ENCODE assay signal across 21 mouse cellular contexts in the genomic region with DNA sequence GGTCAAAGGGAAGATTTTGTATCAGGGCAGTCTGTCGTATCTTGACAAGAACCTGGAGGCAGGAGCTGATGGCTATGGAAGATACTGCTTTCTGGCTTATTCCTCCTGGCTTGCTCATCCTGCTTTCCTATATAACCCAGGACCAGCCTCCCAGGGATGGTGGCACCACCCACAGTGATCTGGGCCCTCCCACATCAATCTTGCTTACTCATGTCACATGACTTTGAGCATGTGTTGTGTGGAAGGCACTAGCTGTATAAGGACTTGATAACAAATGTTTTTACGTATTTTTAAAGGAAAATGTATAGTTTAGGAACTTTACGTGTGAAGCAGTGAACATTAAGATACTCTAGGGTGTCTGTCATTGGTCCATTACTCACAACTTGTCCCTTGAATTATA.
"Had no signal": no experiment of that assay in that cellular context is flagged by ENCODE, and none has a peak within 500 bp of the region (broad histone marks: within the 10 kb centered on the region; RNA-seq: fewer than 3 reads in every experiment).

No protein-coding gene starts in this region.

- H3K4me2 ChIP-seq: kidney, embryonic 15.5 days; limb, embryonic 12.5 days; limb, embryonic 15.5 days; liver, embryonic 15.5 days; lung, embryonic 14.5 days; midbrain, embryonic 12.5 days; midbrain, embryonic 15.5 days; neural tube, embryonic 12.5 days; neural tube, embryonic 15.5 days; stomach, embryonic 15.5 days had no signal

- H3K4me3 ChIP-seq: kidney, embryonic 15.5 days; limb, embryonic 12.5 days; limb, embryonic 15.5 days; liver, embryonic 15.5 days; midbrain, embryonic 12.5 days; midbrain, embryonic 15.5 days; neural tube, embryonic 12.5 days; neural tube, embryonic 15.5 days; stomach, embryonic 15.5 days had no signal

- H3K27ac ChIP-seq: kidney, embryonic 15.5 days; limb, embryonic 12.5 days; limb, embryonic 15.5 days; liver, embryonic 15.5 days; macrophage; midbrain, embryonic 12.5 days; midbrain, embryonic 15.5 days; neural tube, embryonic 12.5 days; neural tube, embryonic 15.5 days; stomach, embryonic 15.5 days had no signal

- H3K9me3 ChIP-seq: kidney, embryonic 15.5 days; limb, embryonic 12.5 days; limb, embryonic 15.5 days; liver, embryonic 15.5 days; midbrain, embryonic 12.5 days; midbrain, embryonic 15.5 days; neural tube, embryonic 12.5 days; neural tube, embryonic 15.5 days; stomach, embryonic 15.5 days had no signal

- H3K4me1 ChIP-seq: kidney, embryonic 15.5 days; limb, embryonic 15.5 days; midbrain, embryonic 12.5 days; midbrain, embryonic 15.5 days; neural tube, embryonic 12.5 days; neural tube, embryonic 15.5 days; stomach, embryonic 15.5 days had no signal

- DNase-seq: kidney, adult 8-10 months; kidney, postnatal 14 days; kidney, postnatal 4 days; left cerebral cortex, postnatal 4 days; lung, embryonic 14.5 days; right cerebral cortex, adult 18-20 months; right cerebral cortex, postnatal 14 days; right cerebral cortex, postnatal 4 days; thymus, postnatal 25 days had no signal

- H3K36me3 ChIP-seq: kidney, embryonic 15.5 days; limb, embryonic 12.5 days; limb, embryonic 15.5 days; liver, embryonic 15.5 days; midbrain, embryonic 12.5 days; midbrain, embryonic 15.5 days; neural tube, embryonic 12.5 days; neural tube, embryonic 15.5 days; stomach, embryonic 15.5 days had no signal

- H3K27me3 ChIP-seq: kidney, embryonic 15.5 days; limb, embryonic 12.5 days; limb, embryonic 15.5 days; liver, embryonic 15.5 days; midbrain, embryonic 12.5 days; midbrain, embryonic 15.5 days; neural tube, embryonic 12.5 days; neural tube, embryonic 15.5 days; stomach, embryonic 15.5 days had no signal

- H3K9ac ChIP-seq: kidney, embryonic 15.5 days; limb, embryonic 12.5 days; limb, embryonic 15.5 days; liver, embryonic 15.5 days; lung, embryonic 14.5 days; midbrain, embryonic 12.5 days; midbrain, embryonic 15.5 days; neural tube, embryonic 12.5 days; neural tube, embryonic 15.5 days; stomach, embryonic 15.5 days had no signal

- ATAC-seq: intestine, postnatal 0 days; lung, postnatal 0 days; midbrain, embryonic 15.5 days had no signal
